Mouse (Mus musculus) ES-Bruce4 (cell line): ENCODE results near the gene Slc6a21. TPM values are rescaled to one million over a fixed set of nuclear protein-coding genes. Genes with fewer than 3 reads are reported as not detected.
A peak's percentile ranks its signal among the peaks of the same experiment; 100 is the strongest.

Experiments
- H3K27ac ChIP-seq: 2 replicates; pipeline ENCODE4 v1.5.1; 2012; ENCODE audit warnings: low read length, inconsistent platforms; ENCODE audit not compliant: insufficient read depth
- H3K27me3 ChIP-seq: 2 replicates; pipeline ENCODE4 v1.6.1; 2012; ENCODE audit warnings: mild to moderate bottlenecking, low read length, inconsistent platforms; ENCODE audit not compliant: control insufficient read depth, poor library complexity, insufficient read depth, severe bottlenecking
- H3K36me3 ChIP-seq: 2 replicates; pipeline ENCODE4 v1.6.1; 2012; ENCODE audit warnings: inconsistent platforms, mild to moderate bottlenecking, low read length, moderate library complexity; ENCODE audit not compliant: control insufficient read depth, poor library complexity, insufficient read depth, severe bottlenecking
- H3K4me1 ChIP-seq: one replicate; pipeline ENCODE4 v1.8.1; 2011; ENCODE audit warnings: low read length; ENCODE audit not compliant: control insufficient read depth, insufficient read depth
- H3K4me3 ChIP-seq: 2 replicates; pipeline ENCODE4 v1.5.1; 2011; ENCODE audit warnings: low read depth, mild to moderate bottlenecking, low read length
- H3K9ac ChIP-seq: 2 replicates; pipeline ENCODE4 v1.6.1; 2012; ENCODE audit warnings: low read depth, mild to moderate bottlenecking, inconsistent platforms; ENCODE audit not compliant: poor library complexity, severe bottlenecking
- H3K9me3 ChIP-seq: replicated peaks from 2 replicates; pipeline ENCODE4 v1.6.1; 2012; ENCODE audit warnings: mild to moderate bottlenecking, low read length, inconsistent platforms; ENCODE audit not compliant: control insufficient read depth, poor library complexity, insufficient read depth, severe bottlenecking
- CTCF ChIP-seq: IDR thresholded peaks from one replicate; pipeline ENCODE4 v1.8.1; 2011; ENCODE audit warnings: low read depth, low read length
- EP300 ChIP-seq: IDR thresholded peaks from 2 replicates; pipeline ENCODE4 v1.6.1; 2011; ENCODE audit warnings: low read depth, low read length; ENCODE audit not compliant: insufficient read depth
- POLR2A ChIP-seq: IDR thresholded peaks from one replicate; pipeline ENCODE4 v1.8.1; 2011; ENCODE audit warnings: low read length; ENCODE audit not compliant: insufficient read depth
- polyA plus RNA-seq: library from polyadenylated mRNA; stranded (reverse); fragments of >200 nt; gene quantifications from 2 replicates; pipeline ENCODE4 v1.2.4, GENCODE M21; 2011; ENCODE audit warnings: low read depth; ENCODE audit not compliant: missing spikeins, insufficient read depth, insufficient read length

Slc6a21 gene
- polyA plus RNA-seq, 1 experiment, result not detected

- H3K27ac ChIP-seq, result no peak overlapping the region
- H3K4me1 ChIP-seq, result peaks cover 8% of the 10 kb centered on the region
- no peak overlapping the region for H3K4me3 ChIP-seq
- H3K9me3 ChIP-seq, result no peaks in the 10 kb centered on the region
- no peak overlapping the region for H3K9ac ChIP-seq
- no peak for TF ChIP-seq POLR2A
- no peak for TF ChIP-seq CTCF
- no peak for TF ChIP-seq EP300
- no peaks in the 10 kb centered on the region for H3K27me3 ChIP-seq
- 0 out of 2 replicates have a peak, but pooled peaks cover 5% of the 10 kb centered on the region for H3K36me3 ChIP-seq
Measured at GRCm38 (mm10) chr7:45232716-45233465, 44.4 kb upstream of the Slc6a21 start.

GRCm38 (mm10) chr7:45233580-45234332 is 43.6 kb upstream of the Slc6a21 start:
- H3K27ac ChIP-seq, result no peak overlapping the region
- no peaks in the 10 kb centered on the region for H3K27me3 ChIP-seq
- no peaks in the 10 kb centered on the region for H3K9me3 ChIP-seq
- peak overlapping the region; percentile 48 for H3K4me3 ChIP-seq
- 0 out of 2 replicates have a peak, but pooled peaks cover 5% of the 10 kb centered on the region for H3K36me3 ChIP-seq
- H3K4me1 ChIP-seq, result peaks cover 7% of the 10 kb centered on the region
- peak overlapping the region; percentile 16; the same call in 1 of the 2 replicates for H3K9ac ChIP-seq
- TF ChIP-seq CTCF (no peak), EP300 (no peak), POLR2A (no peak)

DNA sequence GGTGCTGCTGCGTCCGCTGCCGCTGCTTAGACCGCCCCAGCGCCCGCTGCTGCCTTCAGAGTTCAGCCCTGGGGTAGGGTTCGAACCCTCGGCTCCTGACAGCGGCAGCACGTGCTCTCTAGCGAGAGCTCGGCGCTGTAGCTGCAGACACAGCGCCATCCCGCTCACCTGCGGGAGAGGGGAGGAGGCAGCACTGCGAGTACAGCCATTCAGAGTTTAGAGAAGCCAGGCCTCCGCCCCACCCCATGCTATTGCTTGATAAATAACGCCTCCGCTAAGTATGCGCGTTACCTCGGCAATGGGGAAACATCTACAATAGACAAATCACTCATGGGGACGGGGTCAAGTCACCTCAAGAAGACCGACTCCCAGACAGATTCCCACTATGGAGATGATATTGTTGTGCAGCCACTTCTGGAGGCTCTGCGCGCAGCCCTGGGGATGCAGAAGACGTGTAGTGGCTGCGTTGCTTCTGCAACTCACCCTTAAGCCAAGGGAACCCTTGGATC is 42.9 kb upstream of the Slc6a21 start:
- Histone ChIP-seq H3K27me3 (no peaks in the 10 kb centered on the region), H3K9me3 (no peaks in the 10 kb centered on the region), H3K36me3 (0 out of 2 replicates have a peak, but pooled peaks cover 5% of the 10 kb centered on the region), H3K27ac (peak overlapping the region; percentile 21), H3K4me3 (peak overlapping the region; percentile 48), H3K9ac (peak overlapping the region; percentile 16; the same call in 1 of the 2 replicates), H3K4me1 (peaks cover 4% of the 10 kb centered on the region)
- no peak for TF ChIP-seq POLR2A
- TF ChIP-seq CTCF, result no peak
- 0 out of 2 replicates have a peak, but pooled peaks have one; percentile 33 for TF ChIP-seq EP300

- peak overlapping the region; percentile 21 for H3K27ac ChIP-seq
- no peaks in the 10 kb centered on the region for H3K27me3 ChIP-seq
- H3K9me3 ChIP-seq, result no peaks in the 10 kb centered on the region
- peak overlapping the region; percentile 4; the same call in 1 of the 2 replicates for H3K9ac ChIP-seq
- TF ChIP-seq CTCF (no peak), EP300 (no peak), POLR2A (peak; percentile 87)
- H3K36me3 ChIP-seq, result 0 out of 2 replicates have a peak, but pooled peaks cover 5% of the 10 kb centered on the region
- H3K4me3 ChIP-seq, result peak overlapping the region; percentile 51
- peaks cover 2% of the 10 kb centered on the region for H3K4me1 ChIP-seq
Measured at GRCm38 (mm10) chr7:45234922-45235571, 42.3 kb upstream of the Slc6a21 start.

DNA sequence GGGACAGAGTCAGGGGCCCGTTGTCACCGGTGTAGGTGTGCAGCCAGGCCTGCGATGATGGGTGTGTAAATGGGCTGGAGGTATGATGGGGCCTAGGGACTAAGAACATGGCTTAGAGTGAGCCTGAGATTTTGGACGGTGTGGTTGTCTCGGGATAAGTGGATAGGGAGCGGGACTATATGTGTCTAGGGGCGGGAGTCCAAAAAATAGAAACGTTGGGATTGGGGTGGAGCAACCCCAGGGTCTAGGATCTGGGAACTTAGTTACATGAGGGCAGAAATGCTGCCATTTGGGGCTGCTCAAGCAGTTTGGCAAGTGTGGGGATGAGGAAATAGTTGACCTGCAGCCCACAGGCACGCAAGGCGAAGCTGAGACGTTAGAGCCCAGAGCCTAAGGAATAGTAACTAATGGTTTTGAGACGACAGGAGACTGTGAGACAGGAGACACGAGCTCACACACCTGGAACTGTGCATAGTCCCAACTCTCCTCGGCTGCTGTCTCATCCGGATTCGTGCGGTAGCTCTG is 41.6 kb upstream of the Slc6a21 start:
- H3K9ac ChIP-seq, result peak overlapping the region; percentile 4; the same call in 1 of the 2 replicates
- H3K36me3 ChIP-seq, result 0 out of 2 replicates have a peak, but pooled peaks cover 5% of the 10 kb centered on the region
- H3K4me3 ChIP-seq, result peak overlapping the region; percentile 51
- no peaks in the 10 kb centered on the region for H3K9me3 ChIP-seq
- no peaks in the 10 kb centered on the region for H3K27me3 ChIP-seq
- peak overlapping the region; percentile 10 for H3K27ac ChIP-seq
- peaks cover 2% of the 10 kb centered on the region for H3K4me1 ChIP-seq
- TF ChIP-seq POLR2A (no peak), EP300 (no peak)
